10 mouse cellular contexts compared by ENCODE assay signal in genomic region chr2:130293486-130293885, GRCm38 (mm10). TPM values are rescaled to one million over a fixed set of nuclear protein-coding genes. Genes with fewer than 3 reads are reported as not detected.
DNase-seq lines count a peak whose midpoint lies in the region; ATAC-seq and TF ChIP-seq lines count a peak whose summit lies in the region.
"Had no signal": no experiment of that assay in that cellular context is flagged by ENCODE, and none has a peak within 500 bp of the region (broad histone marks: within the 10 kb centered on the region; RNA-seq: fewer than 3 reads in every experiment).

No protein-coding gene starts in this region.

- peaks cover 5% of the 10 kb centered on the region; the same call in 1 of the 2 replicates for H3K27me3 ChIP-seq in kidney, embryonic 16.5 days (ENCODE audit: insufficient read depth, low read length)
- peaks cover 36% of the 10 kb centered on the region for H3K27me3 ChIP-seq in forebrain, embryonic 12.5 days
- peaks cover 12% of the 10 kb centered on the region; the same call in 1 of the 2 replicates for H3K27me3 ChIP-seq in midbrain, embryonic 13.5 days

- no peaks in the 10 kb centered on the region for H3K36me3 ChIP-seq in kidney, embryonic 16.5 days (ENCODE audit: insufficient read depth, low read length)
- H3K36me3 ChIP-seq in forebrain, embryonic 12.5 days (replicated peaks) = no peaks in the 10 kb centered on the region
- H3K36me3 ChIP-seq in midbrain, embryonic 13.5 days = peaks cover 6% of the 10 kb centered on the region

- no peak for TF ChIP-seq CTCF in brain, embryonic 14.5 days (IDR thresholded peaks at IDR 0.05; ENCODE audit: borderline replicate concordance, extremely low read depth, insufficient read depth, insufficient read length)

- H3K9ac ChIP-seq in kidney, embryonic 16.5 days (replicated peaks; ENCODE audit: low read length) = no peak overlapping the region
- no peak overlapping the region for H3K9ac ChIP-seq in forebrain, embryonic 12.5 days
- no peak overlapping the region for H3K9ac ChIP-seq in midbrain, embryonic 13.5 days (replicated peaks)

- no peak for TF ChIP-seq POLR2A in brain, embryonic 14.5 days (IDR thresholded peaks at IDR 0.05; ENCODE audit: borderline replicate concordance, extremely low read depth, insufficient read depth, insufficient read length, poor library complexity, severe bottlenecking)

- peaks cover 34% of the 10 kb centered on the region for H3K4me1 ChIP-seq in kidney, embryonic 16.5 days (ENCODE audit: insufficient read depth, low read length)
- H3K4me1 ChIP-seq in forebrain, embryonic 12.5 days = peaks cover 36% of the 10 kb centered on the region
- peaks cover 43% of the 10 kb centered on the region for H3K4me1 ChIP-seq in midbrain, embryonic 13.5 days (replicated peaks)

- ATAC-seq in kidney, embryonic 16.5 days (ENCODE audit: low FRiP score, low TSS enrichment) = peak; percentile 77
- peak; percentile 22; the same call in 1 of the 2 replicates for ATAC-seq in forebrain, embryonic 12.5 days (ENCODE audit: low FRiP score)
- peak; percentile 25 for ATAC-seq in midbrain, embryonic 13.5 days
- no peak for ATAC-seq in activated CD4-positive, CD25-positive, alpha-beta regulatory T cell, adult 4 months

- H3K4me3 ChIP-seq in kidney, embryonic 16.5 days (ENCODE audit: low read length) = no peak overlapping the region
- no peak overlapping the region for H3K4me3 ChIP-seq in forebrain, embryonic 12.5 days (replicated peaks)
- no peak overlapping the region for H3K4me3 ChIP-seq in midbrain, embryonic 13.5 days (replicated peaks)

- H3K9me3 ChIP-seq in kidney, embryonic 16.5 days (ENCODE audit: low read length) = no peaks in the 10 kb centered on the region
- no peaks in the 10 kb centered on the region for H3K9me3 ChIP-seq in forebrain, embryonic 12.5 days
- H3K9me3 ChIP-seq in midbrain, embryonic 13.5 days = no peaks in the 10 kb centered on the region

- no peak overlapping the region; the same call in 1 of the 2 replicates for H3K4me2 ChIP-seq in kidney, embryonic 16.5 days (replicated peaks; ENCODE audit: low read depth, low read length)
- H3K4me2 ChIP-seq in forebrain, embryonic 12.5 days = no peak overlapping the region
- no peak overlapping the region for H3K4me2 ChIP-seq in midbrain, embryonic 13.5 days (replicated peaks)

- no peak for DNase-seq in kidney, adult 11 months
- DNase-seq in brain, embryonic 14.5 days (ENCODE audit: low read depth) = peak; percentile 47
- no peak for DNase-seq in left cerebral cortex, adult 18-20 months (ENCODE audit: low spot score in 2 of 2)
- no peak for DNase-seq in urinary bladder, adult 2 months (ENCODE audit: low spot score)
- DNase-seq: cerebellum, adult 11-12 months had no signal

- WGBS in kidney, embryonic 16.5 days = 4% methylated on average over 4 of the region's 4 CpGs
- 5% methylated on average over 4 of the region's 4 CpGs for WGBS in forebrain, embryonic 12.5 days
- WGBS in midbrain, embryonic 13.5 days = 3% methylated on average over 4 of the region's 4 CpGs

- H3K27ac ChIP-seq in kidney, embryonic 16.5 days (ENCODE audit: low read length) = peak overlapping the region; percentile 43
- H3K27ac ChIP-seq in forebrain, embryonic 12.5 days = no peak overlapping the region
- H3K27ac ChIP-seq in midbrain, embryonic 13.5 days = no peak overlapping the region

RNA-seq across cellular contexts. Expression of gene Ebf4, which starts 1.5 kb away (rescaled TPM):
- polyA plus RNA-seq in kidney, embryonic 16.5 days (2015; fragmentation: Nextera tagmentation; extraction: Ambion mirVana) = 2.1 and 2.3 TPM in 2 replicates
- 24.3 and 24.9 TPM in 2 replicates for polyA plus RNA-seq in brain, embryonic 14.5 days (2012; rRNA removed)
- 2.7 and 2.9 TPM in 2 replicates for polyA plus RNA-seq in forebrain, embryonic 12.5 days (2016; fragmentation: Nextera tagmentation; extraction: Ambion mirVana)
- 2.1 and 2.7 TPM in 2 replicates for polyA plus RNA-seq in midbrain, embryonic 13.5 days (2015; fragmentation: Nextera tagmentation; extraction: Ambion mirVana)
- total RNA-seq in left cerebral cortex, adult 18-20 months (2021) = 1 to 10 TPM; 7.4 to 8.2 TPM
- 5.2 and 5.5 TPM in 2 replicates for polyA plus RNA-seq in urinary bladder, adult 2 months (2012; rRNA removed)
- not detected for polyA plus RNA-seq in activated CD4-positive, CD25-positive, alpha-beta regulatory T cell, adult 4 months (2017; shearing (Covaris generic))
- total RNA-seq: hematopoietic stem cell, adult 5-6 weeks had no signal

RNA-seq across cellular contexts. Expression of gene Idh3b, which starts 9.1 kb away (rescaled TPM):
- polyA plus RNA-seq in kidney, embryonic 16.5 days (2015; fragmentation: Nextera tagmentation; extraction: Ambion mirVana) = 227 and 246 TPM in 2 replicates
- 162 and 203 TPM in 2 replicates for polyA plus RNA-seq in brain, embryonic 14.5 days (2012; rRNA removed)
- 130 TPM in 2 replicates for polyA plus RNA-seq in forebrain, embryonic 12.5 days (2016; fragmentation: Nextera tagmentation; extraction: Ambion mirVana)
- 154 and 165 TPM in 2 replicates for polyA plus RNA-seq in midbrain, embryonic 13.5 days (2015; fragmentation: Nextera tagmentation; extraction: Ambion mirVana)
- total RNA-seq in left cerebral cortex, adult 18-20 months (2021) = 100 to 1,000 TPM; 287 to 311 TPM
- 199 and 254 TPM in 2 replicates for polyA plus RNA-seq in urinary bladder, adult 2 months (2012; rRNA removed)
- 100 to 1,000 TPM; 132 to 167 TPM for polyA plus RNA-seq in activated CD4-positive, CD25-positive, alpha-beta regulatory T cell, adult 4 months (2017; shearing (Covaris generic))

RNA-seq across cellular contexts. Expression of gene Nop56, which starts 19.3 kb away (rescaled TPM):
- polyA plus RNA-seq in kidney, embryonic 16.5 days (2015; fragmentation: Nextera tagmentation; extraction: Ambion mirVana) = 310 and 313 TPM in 2 replicates
- 213 and 300 TPM in 2 replicates for polyA plus RNA-seq in brain, embryonic 14.5 days (2012; rRNA removed)
- 366 and 374 TPM in 2 replicates for polyA plus RNA-seq in forebrain, embryonic 12.5 days (2016; fragmentation: Nextera tagmentation; extraction: Ambion mirVana)
- polyA plus RNA-seq in midbrain, embryonic 13.5 days (2015; fragmentation: Nextera tagmentation; extraction: Ambion mirVana) = 246 and 261 TPM in 2 replicates
- total RNA-seq in left cerebral cortex, adult 18-20 months (2021) = 100 to 1,000 TPM; 114 to 135 TPM
- polyA plus RNA-seq in urinary bladder, adult 2 months (2012; rRNA removed) = 74.7 and 107 TPM in 2 replicates
- polyA plus RNA-seq in activated CD4-positive, CD25-positive, alpha-beta regulatory T cell, adult 4 months (2017; shearing (Covaris generic)) = 100 to 1,000 TPM; 293 to 306 TPM
